Mouse (Mus musculus) kidney, embryonic 14.5 days (tissue): ENCODE results near the gene Nxpe5. TPM values are rescaled to one million over a fixed set of nuclear protein-coding genes. Genes with fewer than 3 reads are reported as not detected.

Experiments used
- polyA plus RNA-seq: library from polyadenylated mRNA; unstranded; fragments of >200 nt; fragmentation: Nextera tagmentation; extraction: Ambion mirVana; gene quantifications from 2 replicates; pipeline ENCODE4 v1.2.1, GENCODE M21; 2014

Gene Nxpe5
- polyA plus RNA-seq, 1 experiment from 2014 or later, result not detected

Other genes starting within 250 kb of the Nxpe5 start
- not detected in 2 replicates for gene Azgp1, start 244.4 kb upstream of the Nxpe5 start, polyA plus RNA-seq
- gene Smok3a, start 204.6 kb upstream of the Nxpe5 start, polyA plus RNA-seq, result not detected in 2 replicates
- not detected in 2 replicates for gene Smok3b, start 204.5 kb upstream of the Nxpe5 start, polyA plus RNA-seq
- gene Smok3c, start 172.7 kb upstream of the Nxpe5 start, polyA plus RNA-seq, result not detected in 2 replicates
- gene Zkscan1, start 140.8 kb upstream of the Nxpe5 start, polyA plus RNA-seq, result 16.5 and 33.7 TPM in 2 replicates
- 52.6 and 65.1 TPM in 2 replicates for gene Zscan21, start 109.0 kb upstream of the Nxpe5 start, polyA plus RNA-seq
- 13.4 and 26.1 TPM in 2 replicates for gene Zfp113, start 70.2 kb upstream of the Nxpe5 start, polyA plus RNA-seq
- gene Cops6, start 64.8 kb upstream of the Nxpe5 start, polyA plus RNA-seq, result 253 and 294 TPM in 2 replicates
- 18.1 and 22.6 TPM in 2 replicates for gene Ap4m1, start 53.9 kb upstream of the Nxpe5 start, polyA plus RNA-seq
- 176 and 241 TPM in 2 replicates for gene Mcm7, start 53.5 kb upstream of the Nxpe5 start, polyA plus RNA-seq
- 80.9 and 109 TPM in 2 replicates for gene Taf6, start 38.4 kb upstream of the Nxpe5 start, polyA plus RNA-seq
- gene Cnpy4, start 38.4 kb upstream of the Nxpe5 start, polyA plus RNA-seq, result 57.8 and 61.5 TPM in 2 replicates
- 9.7 and 10.2 TPM in 2 replicates for gene Mblac1, start 31.6 kb upstream of the Nxpe5 start, polyA plus RNA-seq
- gene Lamtor4, start 29.6 kb downstream of the Nxpe5 start, polyA plus RNA-seq, result 47.7 and 66.4 TPM in 2 replicates
- 5.4 and 6.8 TPM in 2 replicates for gene BC037034, start 38.1 kb downstream of the Nxpe5 start, polyA plus RNA-seq
- gene Gal3st4, start 46.9 kb downstream of the Nxpe5 start, polyA plus RNA-seq, result 2.4 and 3.3 TPM in 2 replicates
- not detected in 2 replicates for gene Gm43720, start 54.1 kb downstream of the Nxpe5 start, polyA plus RNA-seq
- 5.1 and 7.9 TPM in 2 replicates for gene Gpc2, start 54.1 kb downstream of the Nxpe5 start, polyA plus RNA-seq
- 3.1 and 4.5 TPM in 2 replicates for gene Stag3, start 54.3 kb downstream of the Nxpe5 start, polyA plus RNA-seq
- not detected in 2 replicates for gene Pvrig, start 116.1 kb downstream of the Nxpe5 start, polyA plus RNA-seq
- gene Zfp157, start 215.6 kb downstream of the Nxpe5 start, polyA plus RNA-seq, result 39.6 and 46.8 TPM in 2 replicates